Mouse (Mus musculus): Measurements from ENCODE around the gene Yipf6.
"Not testable (repeated sequence)": the region's sequence is repeated elsewhere in the genome, so short reads cannot be mapped to it uniquely, and the experiment has no call there.

The Yipf6 gene

GRCm38 (mm10) chrX:98936101-98936500 is at the start of gene Yipf6:
Yipf6 (plus strand) TSS chrX:98936316.
- no peak for DNase-seq

GRCm38 (mm10) chrX:98890072-98890405 is 46.1 kb upstream of the Yipf6 start:
- no peak for DNase-seq

GRCm38 (mm10) chrX:98890406-98891116 is 45.6 kb upstream of the Yipf6 start, which contains the start of gene Ophn1:
Ophn1 (minus strand) TSS chrX:98891025.
- peak; percentile 76 to 82 for DNase-seq

- DNase-seq, result peak; percentile 14 to 58
Measured at GRCm38 (mm10) chrX:98898307-98898706, 37.8 kb upstream of the Yipf6 start.

- no peak for DNase-seq
Measured at GRCm38 (mm10) chrX:98904226-98904625, 31.9 kb upstream of the Yipf6 start.

GRCm38 (mm10) chrX:98908910-98909309 is 27.2 kb upstream of the Yipf6 start:
- DNase-seq, result no peak

- DNase-seq, result peak in 1 of 2 experiments; percentile 44
Measured at GRCm38 (mm10) chrX:98919423-98919822, 16.7 kb upstream of the Yipf6 start.

GRCm38 (mm10) chrX:98936707-98937554 is 815 bp downstream of the Yipf6 start:
- DNase-seq, result peak; percentile 97 to 98

GRCm38 (mm10) chrX:98937555-98938294 is 1.6 kb downstream of the Yipf6 start:
- peak; percentile 95 to 96 for DNase-seq

- peak; percentile 23 to 39 for DNase-seq
Measured at GRCm38 (mm10) chrX:98953941-98954340, 17.8 kb downstream of the Yipf6 start.

- no peak for DNase-seq
Measured at GRCm38 (mm10) chrX:98958287-98958686, 22.2 kb downstream of the Yipf6 start.

- DNase-seq, result no peak
Measured at GRCm38 (mm10) chrX:98959050-98959449, 22.9 kb downstream of the Yipf6 start.

GRCm38 (mm10) chrX:98963742-98964141 is 27.6 kb downstream of the Yipf6 start:
- no peak for DNase-seq

- no peak for DNase-seq
Measured at GRCm38 (mm10) chrX:98964513-98964912, 28.4 kb downstream of the Yipf6 start.

- DNase-seq, result not testable (repeated sequence)
Measured at GRCm38 (mm10) chrX:98986611-98987010, 50.5 kb downstream of the Yipf6 start.

GRCm38 (mm10) chrX:98989574-98989973 is 53.5 kb downstream of the Yipf6 start:
- peak; percentile 11 to 46 for DNase-seq

Data from cerebellum, postnatal 25 days (tissue).